Mouse (Mus musculus): ENCODE results near the gene Snx11. TPM values are rescaled to one million over a fixed set of nuclear protein-coding genes. Genes with fewer than 3 reads are reported as not detected.

Gene Snx11
- polyA plus RNA-seq, 1 experiment = 28.6 TPM

- Histone ChIP-seq H3K4me1 (ENCODE audit: control insufficient read depth, insufficient read depth, insufficient read length) (peaks cover 9% of the 10 kb centered on the region; the same call in 1 of the 2 replicates), H3K4me3 (ENCODE audit: extremely low read depth, insufficient read depth, insufficient read length) (no peak overlapping the region), H3K27me3 (ENCODE audit: control insufficient read depth, insufficient read depth, low read length) (no peaks in the 10 kb centered on the region), H3K27ac (ENCODE audit: insufficient read depth, low read length) (no peak overlapping the region), H3K36me3 (ENCODE audit: control insufficient read depth, insufficient read depth, low read length) (peaks cover 22% of the 10 kb centered on the region)
- TF ChIP-seq CTCF (IDR thresholded peaks at IDR 0.05; ENCODE audit: extremely low read depth, insufficient read depth, insufficient read length, insufficient replicate concordance) (no peak), POLR2A (IDR thresholded peaks at IDR 0.05; ENCODE audit: low read depth, low read length) (no peak)
- WGBS = 5% methylated on average over 7 of the region's 7 CpGs
- no peak for DNase-seq (ENCODE audit: low read depth in 1 of 2, low spot score in 2 of 2)
These were observed 11.7 kb downstream of the Snx11 start for GRCm38 (mm10) chr11:96765645-96766044.

DNA sequence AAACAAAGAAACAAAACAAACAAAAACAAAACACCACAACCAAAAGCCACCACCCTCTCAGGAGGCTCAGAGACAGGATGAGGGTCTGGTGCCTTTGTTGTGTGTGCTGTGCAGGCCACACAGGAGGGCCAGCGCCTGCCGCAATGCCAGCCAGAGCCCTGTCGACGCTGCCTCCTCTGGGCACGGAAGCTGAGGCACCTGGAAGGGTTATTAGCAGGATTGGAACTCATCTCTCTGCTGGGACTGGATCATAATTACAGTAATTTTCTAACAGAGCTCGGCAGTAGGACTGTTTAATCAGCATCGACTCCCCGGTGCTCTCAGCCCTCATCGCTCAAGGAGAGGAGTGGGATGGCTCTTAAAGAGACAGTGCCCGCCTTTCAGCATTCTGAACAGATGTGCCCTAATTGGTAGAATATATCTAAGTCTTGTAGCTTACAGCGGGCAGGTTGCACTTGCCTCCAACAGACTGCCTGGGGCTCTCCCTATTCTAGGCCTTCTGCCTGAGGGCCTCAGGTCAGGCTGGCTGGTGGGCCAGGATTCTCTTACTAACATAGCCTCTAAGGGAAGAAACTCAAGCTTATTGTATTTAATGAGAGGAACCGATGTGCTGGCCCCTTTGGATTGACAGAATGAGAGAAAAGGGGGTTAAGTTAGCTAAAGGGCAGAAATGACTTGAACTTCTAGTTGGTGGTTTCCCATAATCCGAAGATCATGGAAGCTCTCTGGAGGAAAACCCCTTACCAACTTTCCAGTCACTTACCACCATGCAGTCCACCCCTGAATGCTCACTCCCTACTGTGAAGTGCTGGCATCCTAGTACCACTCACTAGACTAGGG is 12.6 kb downstream of the Snx11 start:
- Histone ChIP-seq H3K27me3 (ENCODE audit: control insufficient read depth, insufficient read depth, low read length) (no peaks in the 10 kb centered on the region), H3K36me3 (ENCODE audit: control insufficient read depth, insufficient read depth, low read length) (peaks cover 16% of the 10 kb centered on the region), H3K4me3 (ENCODE audit: extremely low read depth, insufficient read depth, insufficient read length) (no peak overlapping the region), H3K27ac (ENCODE audit: insufficient read depth, low read length) (peak overlapping the region; percentile 36; the same call in 1 of the 2 replicates), H3K4me1 (ENCODE audit: control insufficient read depth, insufficient read depth, insufficient read length) (peaks cover 11% of the 10 kb centered on the region; the same call in 1 of the 2 replicates)
- TF ChIP-seq POLR2A (IDR thresholded peaks at IDR 0.05; ENCODE audit: low read depth, low read length) = no peak
- no peak for TF ChIP-seq CTCF (IDR thresholded peaks at IDR 0.05; ENCODE audit: extremely low read depth, insufficient read depth, insufficient read length, insufficient replicate concordance)
- DNase-seq (ENCODE audit: low read depth in 1 of 2, low spot score in 2 of 2) = no peak
- WGBS = 82% methylated on average over 13 of the region's 13 CpGs

DNA sequence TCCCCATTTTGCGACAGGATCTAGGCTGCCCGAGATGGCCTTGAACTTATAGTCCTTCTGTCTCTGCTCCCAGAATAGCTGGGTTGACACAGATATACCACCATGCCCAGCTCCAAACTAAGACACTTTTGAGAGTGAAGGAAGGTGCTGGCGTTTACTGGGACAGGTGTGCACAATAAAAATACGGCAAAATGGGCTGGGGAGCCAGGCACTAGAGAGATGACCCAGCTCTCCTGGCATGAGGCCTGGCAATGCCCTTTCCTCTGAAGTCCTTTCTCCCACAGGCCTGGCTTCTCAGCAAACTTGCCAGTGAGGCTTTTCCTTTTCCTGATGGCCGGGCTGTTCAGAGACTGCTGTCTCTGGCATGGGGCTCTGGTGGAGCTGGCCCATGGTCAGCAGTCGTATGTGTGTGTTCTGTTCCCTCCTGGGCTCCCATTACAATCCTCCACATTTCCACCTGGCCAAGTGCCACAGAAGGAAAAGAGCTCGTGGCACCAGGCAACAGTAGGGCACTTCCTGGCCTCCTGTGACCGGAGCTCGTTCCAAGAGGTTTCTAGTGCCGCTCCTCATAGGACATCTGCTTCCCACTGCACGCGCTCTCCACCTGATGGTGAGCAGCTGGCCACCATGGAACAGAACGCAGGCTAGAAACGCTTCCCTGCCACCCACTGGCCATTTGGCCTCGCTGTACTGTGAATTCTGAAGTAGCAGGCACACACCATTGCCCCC is 14.5 kb downstream of the Snx11 start:
- Histone ChIP-seq H3K4me3 (ENCODE audit: extremely low read depth, insufficient read depth, insufficient read length) (no peak overlapping the region), H3K27ac (ENCODE audit: insufficient read depth, low read length) (no peak overlapping the region), H3K36me3 (ENCODE audit: control insufficient read depth, insufficient read depth, low read length) (peaks cover 2% of the 10 kb centered on the region; the same call in 1 of the 2 replicates), H3K27me3 (ENCODE audit: control insufficient read depth, insufficient read depth, low read length) (no peaks in the 10 kb centered on the region), H3K4me1 (ENCODE audit: control insufficient read depth, insufficient read depth, insufficient read length) (peaks cover 11% of the 10 kb centered on the region; the same call in 1 of the 2 replicates)
- TF ChIP-seq POLR2A (IDR thresholded peaks at IDR 0.05; ENCODE audit: low read depth, low read length) = no peak
- TF ChIP-seq CTCF (IDR thresholded peaks at IDR 0.05; ENCODE audit: extremely low read depth, insufficient read depth, insufficient read length, insufficient replicate concordance) = no peak
- WGBS = 87% methylated on average over 15 of the region's 15 CpGs
- DNase-seq (ENCODE audit: low read depth in 1 of 2, low spot score in 2 of 2) = no peak

DNA sequence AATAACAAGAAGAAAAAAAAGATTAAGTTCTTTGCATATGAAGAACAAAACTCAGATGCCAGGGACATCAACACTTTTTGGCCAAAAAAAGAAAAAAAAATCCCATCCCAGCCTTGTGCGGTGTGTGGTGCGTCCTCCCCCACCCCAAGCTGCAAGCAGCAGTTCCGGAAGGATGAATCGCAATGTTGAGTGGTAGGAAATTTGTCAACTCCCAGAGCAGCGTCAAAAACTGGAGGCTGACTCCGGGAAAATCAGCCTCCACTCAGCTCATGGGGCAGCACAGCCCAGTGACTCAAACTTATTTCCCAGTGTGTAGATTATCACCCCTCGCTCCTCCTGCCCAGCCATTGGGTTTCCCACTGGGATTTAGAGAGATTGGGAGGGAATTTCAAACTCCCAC is 15.4 kb downstream of the Snx11 start:
- no peak for TF ChIP-seq CTCF (IDR thresholded peaks at IDR 0.05; ENCODE audit: extremely low read depth, insufficient read depth, insufficient read length, insufficient replicate concordance)
- no peak for TF ChIP-seq POLR2A (IDR thresholded peaks at IDR 0.05; ENCODE audit: low read depth, low read length)
- WGBS = 85% methylated on average over 7 of the region's 7 CpGs

GRCm38 (mm10) chr11:96760042-96760441 is 17.3 kb downstream of the Snx11 start:
- DNase-seq (ENCODE audit: low read depth in 1 of 2, low spot score in 2 of 2) = peak; percentile 47 to 63
- Histone ChIP-seq H3K4me3 (ENCODE audit: extremely low read depth, insufficient read depth, insufficient read length) (no peak overlapping the region), H3K36me3 (ENCODE audit: control insufficient read depth, insufficient read depth, low read length) (peaks cover 2% of the 10 kb centered on the region; the same call in 1 of the 2 replicates), H3K27me3 (ENCODE audit: control insufficient read depth, insufficient read depth, low read length) (no peaks in the 10 kb centered on the region), H3K4me1 (ENCODE audit: control insufficient read depth, insufficient read depth, insufficient read length) (peaks cover 2% of the 10 kb centered on the region; the same call in 1 of the 2 replicates), H3K27ac (ENCODE audit: insufficient read depth, low read length) (no peak overlapping the region)
- TF ChIP-seq POLR2A (IDR thresholded peaks at IDR 0.05; ENCODE audit: low read depth, low read length) (no peak), CTCF (IDR thresholded peaks at IDR 0.05; ENCODE audit: extremely low read depth, insufficient read depth, insufficient read length, insufficient replicate concordance) (peak; percentile 58; the same call in 1 of the 2 replicates)
- WGBS = 40% methylated on average over 3 of the region's 3 CpGs

More for the DNA sequence above, 15.4 kb downstream of the Snx11 start:
- peaks cover 2% of the 10 kb centered on the region; the same call in 1 of the 2 replicates for H3K36me3 ChIP-seq (ENCODE audit: control insufficient read depth, insufficient read depth, low read length)
- no peak overlapping the region for H3K27ac ChIP-seq (ENCODE audit: insufficient read depth, low read length)
- DNase-seq (ENCODE audit: low read depth in 1 of 2, low spot score in 2 of 2) = no peak
- H3K4me1 ChIP-seq (ENCODE audit: control insufficient read depth, insufficient read depth, insufficient read length) = peaks cover 11% of the 10 kb centered on the region; the same call in 1 of the 2 replicates
- no peak overlapping the region for H3K4me3 ChIP-seq (ENCODE audit: extremely low read depth, insufficient read depth, insufficient read length)
- H3K27me3 ChIP-seq (ENCODE audit: control insufficient read depth, insufficient read depth, low read length) = no peaks in the 10 kb centered on the region

GRCm38 (mm10) chr11:96758402-96758801 is 19.0 kb downstream of the Snx11 start:
- TF ChIP-seq POLR2A (IDR thresholded peaks at IDR 0.05; ENCODE audit: low read depth, low read length) = no peak
- 71% methylated on average over 5 of the region's 5 CpGs for WGBS
- no peaks in the 10 kb centered on the region for H3K27me3 ChIP-seq (ENCODE audit: control insufficient read depth, insufficient read depth, low read length)

More at GRCm38 (mm10) chr11:96758402-96758801, 19.0 kb downstream of the Snx11 start:
- H3K4me3 ChIP-seq (ENCODE audit: extremely low read depth, insufficient read depth, insufficient read length) = no peak overlapping the region
- peaks cover 2% of the 10 kb centered on the region; the same call in 1 of the 2 replicates for H3K4me1 ChIP-seq (ENCODE audit: control insufficient read depth, insufficient read depth, insufficient read length)
- DNase-seq (ENCODE audit: low read depth in 1 of 2, low spot score in 2 of 2) = no peak
- H3K27ac ChIP-seq (ENCODE audit: insufficient read depth, low read length) = no peak overlapping the region
- no peaks in the 10 kb centered on the region for H3K36me3 ChIP-seq (ENCODE audit: control insufficient read depth, insufficient read depth, low read length)

Data from spleen, adult 2 months (tissue).